Mouse (Mus musculus) embryonic fibroblast, embryonic 13.5 days (primary cell): ENCODE data around the gene Myzap.

Experiments
- CTCF ChIP-seq: IDR thresholded peaks from 2 replicates; pipeline ENCODE4 v1.5.1; 2011; ENCODE audit warnings: mild to moderate bottlenecking, control low read depth, low read length, moderate library complexity, borderline replicate concordance; ENCODE audit not compliant: insufficient read depth
- POLR2A ChIP-seq: IDR thresholded peaks from 2 replicates; pipeline ENCODE4 v1.6.1; 2011; ENCODE audit warnings: low read depth, mild to moderate bottlenecking, control low read depth, low read length, moderate library complexity

DNA sequence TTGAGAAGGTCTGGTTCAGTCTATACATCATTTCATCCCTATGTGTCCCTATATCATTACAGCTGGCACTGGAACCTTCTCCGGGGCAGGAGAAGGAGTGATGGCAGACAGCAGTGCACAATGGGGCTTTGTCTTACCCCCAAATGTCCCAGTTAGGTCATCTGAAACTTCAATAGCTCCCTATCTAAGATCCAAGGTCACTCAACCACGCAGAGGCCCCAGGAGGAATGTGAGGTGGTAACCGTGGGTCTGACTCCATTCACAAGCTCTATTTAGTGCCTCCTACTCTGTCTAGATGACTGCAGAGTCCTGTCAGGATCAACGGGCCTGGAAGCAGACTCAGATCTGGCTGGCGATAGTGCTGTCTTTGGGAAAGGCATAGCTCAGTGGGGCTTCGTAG is 36.8 kb upstream of the Myzap start:
- no peak for TF ChIP-seq CTCF
- TF ChIP-seq POLR2A, result no peak
